Mouse (Mus musculus) CH12.LX (cell line): ENCODE results near the gene Inafm2. TPM values are rescaled to one million over a fixed set of nuclear protein-coding genes. Genes with fewer than 3 reads are reported as not detected.

ENCODE experiments used
- DNase-seq: peaks from one replicate; pipeline ENCODE4 v3.0.0-alpha.2; 2013; ENCODE audit errors: extremely low read depth
- H3K27ac ChIP-seq: 2 replicates; pipeline ENCODE4 v1.5.1; 2012; ENCODE audit warnings: low read depth, mild to moderate bottlenecking, control low read depth, moderate library complexity; ENCODE audit not compliant: insufficient read depth
- H3K27me3 ChIP-seq: replicated peaks from 2 replicates; pipeline ENCODE3; 2012; ENCODE audit warnings: inconsistent platforms
- H3K36me3 ChIP-seq, 2 experiments: replicated peaks in 1 of 2; 2 replicates each; pipeline versions ENCODE3 to v1.6.1; 2012; ENCODE audit warnings: inconsistent platforms in 1 of 2, low read length in 1 of 2, mild to moderate bottlenecking in 1 of 2, mixed read lengths in 1 of 2, moderate library complexity in 1 of 2; ENCODE audit not compliant: control insufficient read depth in 1 of 2, insufficient read depth in 1 of 2
- H3K4me1 ChIP-seq, 2 experiments: 2 replicates each; pipeline ENCODE4 v1.6.1; 2012; ENCODE audit warnings: inconsistent platforms in 1 of 2, moderate library complexity in 1 of 2; ENCODE audit not compliant: insufficient read depth in 2 of 2, control insufficient read depth in 1 of 2
- H3K4me2 ChIP-seq: 2 replicates; pipeline ENCODE4 v1.6.1; 2012; ENCODE audit warnings: low read depth, mild to moderate bottlenecking, control low read depth; ENCODE audit not compliant: poor library complexity, insufficient read depth, severe bottlenecking
- H3K4me3 ChIP-seq, 3 experiments: fragments of 150-350 bp in 1 of 3; sonication (generic) in 1 of 3; replicated peaks in 1 of 3; 2 replicates each; pipeline versions ENCODE3 to v1.5.1; 2011 to 2012; ENCODE audit warnings: low read depth in 2 of 3, low read length in 2 of 3, mild to moderate bottlenecking in 2 of 3, moderate library complexity in 2 of 3, control low read depth in 1 of 3, improper control_type of control experiment in 1 of 3, inconsistent platforms in 1 of 3, mixed read lengths in 1 of 3; ENCODE audit not compliant: poor library complexity in 1 of 3
- H3K79me2 ChIP-seq: replicated peaks from 2 replicates; pipeline ENCODE4 v1.6.1; 2012; ENCODE audit warnings: mild to moderate bottlenecking, moderate library complexity; ENCODE audit not compliant: control insufficient read depth, poor library complexity, insufficient read depth, severe bottlenecking; ENCODE audit errors: extremely low read depth
- H3K9ac ChIP-seq: 2 replicates; pipeline ENCODE4 v1.6.1; 2012; ENCODE audit warnings: low read depth, mild to moderate bottlenecking, control low read depth, moderate library complexity; ENCODE audit not compliant: insufficient read depth
- H3K9me3 ChIP-seq: replicated peaks from 2 replicates; pipeline ENCODE3; 2012; ENCODE audit warnings: low read length, inconsistent platforms, mixed read lengths
- BHLHE40 ChIP-seq: IDR thresholded peaks from 2 replicates; pipeline ENCODE4 v1.6.1; 2011; ENCODE audit warnings: mild to moderate bottlenecking, low read depth, low read length, improper control_type of control experiment
- CHD2 ChIP-seq: IDR thresholded peaks from 2 replicates; pipeline ENCODE4 v1.6.1; 2011; ENCODE audit warnings: low read length, improper control_type of control experiment
- CTCF ChIP-seq, 2 experiments: IDR thresholded peaks in 1 of 2; conservative IDR thresholded peaks in 1 of 2; 2 replicates each; pipeline ENCODE4 v1.5.1; 2011 to 2012; ENCODE audit warnings: low read depth in 2 of 2, low read length in 2 of 2, improper control_type of control experiment in 1 of 2, inconsistent platforms in 1 of 2, mild to moderate bottlenecking in 1 of 2, moderate library complexity in 1 of 2
- E2F4 ChIP-seq: IDR thresholded peaks from 2 replicates; pipeline ENCODE4 v1.6.1; 2011; ENCODE audit warnings: low read depth, low read length, improper control_type of control experiment; ENCODE audit not compliant: insufficient replicate concordance
- ELF1 ChIP-seq: IDR thresholded peaks from 2 replicates; pipeline ENCODE4 v1.6.1; 2014; ENCODE audit warnings: low read depth, mild to moderate bottlenecking, inconsistent platforms, low read length, improper control_type of control experiment
- ETS1 ChIP-seq: conservative IDR thresholded peaks from 2 replicates; pipeline ENCODE4 v1.6.1; 2012; ENCODE audit warnings: low read depth, mild to moderate bottlenecking, inconsistent platforms, low read length, improper control_type of control experiment, moderate library complexity
- HCFC1 ChIP-seq: IDR thresholded peaks from 2 replicates; pipeline ENCODE4 v1.6.1; 2012; ENCODE audit warnings: low read depth, mild to moderate bottlenecking, inconsistent platforms, low read length, improper control_type of control experiment
- MAFK ChIP-seq: IDR thresholded peaks from 2 replicates; pipeline ENCODE4 v1.6.1; 2011; ENCODE audit warnings: low read length, improper control_type of control experiment; ENCODE audit not compliant: insufficient replicate concordance
- MAZ ChIP-seq: IDR thresholded peaks from 2 replicates; pipeline ENCODE4 v1.6.1; 2012; ENCODE audit warnings: low read depth, mild to moderate bottlenecking, inconsistent platforms, low read length, improper control_type of control experiment, moderate library complexity
- MEF2A ChIP-seq: IDR thresholded peaks from 2 replicates; pipeline ENCODE4 v1.6.1; 2014; ENCODE audit warnings: low read depth, mild to moderate bottlenecking, inconsistent platforms, low read length, improper control_type of control experiment, borderline replicate concordance
- MXI1 ChIP-seq: IDR thresholded peaks from 2 replicates; pipeline ENCODE4 v1.6.1; 2011; ENCODE audit warnings: mild to moderate bottlenecking, low read depth, low read length, improper control_type of control experiment
- PAX5 ChIP-seq: IDR thresholded peaks from 2 replicates; pipeline ENCODE4 v1.6.1; 2012; ENCODE audit warnings: low read length, inconsistent platforms, mixed read lengths
- POLR2A ChIP-seq: IDR thresholded peaks from 2 replicates; pipeline ENCODE4 v1.6.1; 2011; ENCODE audit warnings: low read depth, mild to moderate bottlenecking, improper control_type of control experiment, low read length
- POLR2AphosphoS2 ChIP-seq: IDR thresholded peaks from 2 replicates; pipeline ENCODE4 v1.6.1; 2011; ENCODE audit warnings: low read depth, low read length, improper control_type of control experiment
- RAD21 ChIP-seq: IDR thresholded peaks from 2 replicates; pipeline ENCODE4 v1.6.1; 2011; ENCODE audit warnings: low read depth, mild to moderate bottlenecking, low read length, improper control_type of control experiment, moderate library complexity
- RCOR1 ChIP-seq: conservative IDR thresholded peaks from 2 replicates; pipeline ENCODE4 v1.6.1; 2012; ENCODE audit warnings: low read depth, mild to moderate bottlenecking, inconsistent platforms, low read length, improper control_type of control experiment
- SIN3A ChIP-seq: IDR thresholded peaks from 2 replicates; pipeline ENCODE4 v1.6.1; 2012; ENCODE audit warnings: low read length, improper control_type of control experiment, inconsistent platforms
- SMC3 ChIP-seq: IDR thresholded peaks from 2 replicates; pipeline ENCODE4 v1.6.1; 2011; ENCODE audit warnings: low read depth, low read length, improper control_type of control experiment
- TCF12 ChIP-seq: IDR thresholded peaks from 2 replicates; pipeline ENCODE4 v1.6.1; 2014; ENCODE audit warnings: low read depth, mild to moderate bottlenecking, inconsistent platforms, low read length, improper control_type of control experiment
- UBTF ChIP-seq: IDR thresholded peaks from 2 replicates; pipeline ENCODE4 v1.6.1; 2012; ENCODE audit warnings: low read depth, mild to moderate bottlenecking, inconsistent platforms, low read length, improper control_type of control experiment, moderate library complexity
- USF2 ChIP-seq: conservative IDR thresholded peaks from 2 replicates; pipeline ENCODE4 v1.6.1; 2011; ENCODE audit warnings: low read depth, low read length, improper control_type of control experiment
- ZC3H11A ChIP-seq: IDR thresholded peaks from 2 replicates; pipeline ENCODE4 v1.6.1; 2012; ENCODE audit warnings: low read depth, mild to moderate bottlenecking, inconsistent platforms, low read length, improper control_type of control experiment
- ZKSCAN1 ChIP-seq: IDR thresholded peaks from 2 replicates; pipeline ENCODE4 v1.6.1; 2012; ENCODE audit warnings: low read depth, inconsistent platforms, low read length, improper control_type of control experiment, borderline replicate concordance
- ZMIZ1 ChIP-seq: IDR thresholded peaks from 2 replicates; pipeline ENCODE4 v1.6.1; 2012; ENCODE audit warnings: low read depth, mild to moderate bottlenecking, inconsistent platforms, low read length, improper control_type of control experiment
- ZNF384 ChIP-seq: IDR thresholded peaks from 2 replicates; pipeline ENCODE4 v1.6.1; 2012; ENCODE audit warnings: low read depth, low read length, improper control_type of control experiment, inconsistent platforms
- dilution Hi-C: fragments of 300-500 bp; cut with MboI; formaldehyde crosslinking; loops from 2 replicates; pipeline ENCODE4 v1.14.3; 2020; ENCODE audit warnings: low sequenced_read_pairs; ENCODE audit not compliant: extremely low pct_unique_long_range_greater_than_20kb, extremely low pct_ligation_motif_present
- in situ Hi-C: fragments of 300-500 bp; cut with MboI; formaldehyde crosslinking; loops from 3 replicates; pipeline ENCODE4 v1.14.3; 2019; ENCODE audit warnings: low sequenced_read_pairs, low pct_ligation_motif_present, low pct_unique_long_range_greater_than_20kb, mixed read lengths
- polyA plus RNA-seq: library from polyadenylated mRNA; unstranded; fragments of >175 nt; gene quantifications from 2 replicates; pipeline ENCODE4 v1.2.1, GENCODE M21; 2012; ENCODE audit warnings: low read depth; ENCODE audit not compliant: insufficient read length
- total RNA-seq, 2 experiments: library from RNA; depleted of rRNA; stranded (reverse); fragments of 300-350 nt in 1 of 2; fragments of >200 nt in 1 of 2; gene quantifications; 2 replicates each; pipeline ENCODE4 v1.2.3; 2012 to 2014

Inafm2 gene
- total and polyA plus RNA-seq, 3 experiments = 2.7 to 4.2 (median 3.6) TPM

DNA sequence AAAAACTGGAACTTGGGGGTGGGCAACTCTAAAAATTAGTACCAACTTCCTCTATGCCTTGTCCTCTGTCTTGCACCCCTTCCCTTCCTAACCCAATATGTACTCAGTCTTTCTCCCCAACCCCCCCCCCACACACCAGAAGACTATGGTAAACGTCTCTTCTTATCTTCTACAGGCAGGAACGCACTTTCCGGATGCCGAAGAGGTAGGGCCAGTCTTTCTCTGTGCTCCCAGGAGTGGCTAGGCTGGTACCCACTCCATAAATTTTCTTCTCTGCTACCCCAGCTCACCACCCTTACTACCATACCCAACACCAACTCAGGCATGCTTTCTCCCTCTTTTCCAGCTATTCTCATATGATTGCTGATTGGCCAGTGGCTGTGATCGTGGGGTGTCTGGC is 41.0 kb downstream of the Inafm2 start:
- TF ChIP-seq UBTF (no peak), MAFK (no peak), ZMIZ1 (no peak), PAX5 (no peak), ZKSCAN1 (no peak), RAD21 (no peak), SIN3A (no peak), ZC3H11A (no peak), POLR2AphosphoS2 (no peak), HCFC1 (no peak), MAZ (no peak), USF2 (no peak), CHD2 (no peak), BHLHE40 (no peak), MXI1 (no peak)
- H3K4me1 ChIP-seq = no peaks in the 10 kb centered on the region
- H3K36me3 ChIP-seq = no peaks in the 10 kb centered on the region
- H3K4me2 ChIP-seq = no peak overlapping the region
- in situ Hi-C loops (no loop called here), dilution Hi-C loops (no loop called here)
- no peak overlapping the region for H3K9ac ChIP-seq
- no peaks in the 10 kb centered on the region for H3K9me3 ChIP-seq
- peaks cover 80% of the 10 kb centered on the region for H3K27me3 ChIP-seq
- no peaks in the 10 kb centered on the region for H3K79me2 ChIP-seq
- H3K27ac ChIP-seq = no peak overlapping the region
- DNase-seq = no peak
- no peak overlapping the region for H3K4me3 ChIP-seq

DNA sequence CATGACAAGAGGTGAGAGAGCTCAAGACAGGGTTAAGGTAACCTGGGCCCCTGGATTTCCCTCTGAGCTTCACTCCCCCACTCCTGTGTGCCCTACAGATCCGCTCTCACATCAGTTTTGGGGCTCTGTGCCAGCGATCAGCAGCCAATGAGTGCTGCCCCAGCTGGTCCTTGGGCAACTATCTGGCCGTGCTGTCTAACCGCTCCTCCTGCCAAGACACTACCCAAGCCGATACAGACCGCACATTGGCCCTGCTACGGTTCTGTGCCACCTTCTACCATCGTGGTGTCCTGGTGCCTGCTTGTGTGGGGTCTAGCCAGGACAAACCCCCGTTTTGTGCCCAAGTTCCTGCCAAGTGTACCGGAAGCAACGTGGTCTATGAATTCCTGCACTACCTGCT is 43.9 kb downstream of the Inafm2 start:
- Histone ChIP-seq H3K9ac (no peak overlapping the region), H3K4me1 (peaks cover 3 to 13% of the 10 kb centered on the region in 2 experiments; a peak in 3 of 4 replicates), H3K36me3 (no peaks in the 10 kb centered on the region), H3K27ac (no peak overlapping the region), H3K4me2 (no peak overlapping the region), H3K4me3 (no peak overlapping the region), H3K79me2 (no peaks in the 10 kb centered on the region), H3K9me3 (no peaks in the 10 kb centered on the region), H3K27me3 (peaks cover 66% of the 10 kb centered on the region)
- TF ChIP-seq RCOR1 = no peak
- no peak for TF ChIP-seq MEF2A
- no peak for TF ChIP-seq PAX5
- TF ChIP-seq SMC3 = no peak
- no peak for TF ChIP-seq TCF12
- no peak for TF ChIP-seq MXI1
- TF ChIP-seq SIN3A = no peak
- TF ChIP-seq ZNF384 = no peak
- TF ChIP-seq ELF1 = no peak
- no peak for TF ChIP-seq CHD2
- no peak for TF ChIP-seq RAD21
- TF ChIP-seq POLR2A = no peak
- no peak for TF ChIP-seq ETS1
- no peak for TF ChIP-seq E2F4
- TF ChIP-seq ZC3H11A = no peak
- no peak for TF ChIP-seq CTCF (conservative IDR thresholded peaks at IDR 0.05 in 1 of 2, IDR thresholded peaks at IDR 0.05 in 1 of 2; ENCODE audit: low read depth in 2 of 2, low read length in 2 of 2)
- DNase-seq = no peak
- dilution Hi-C loops (no loop called here), in situ Hi-C loops (no loop called here)
